ENCODE assay signal across 9 mouse cellular contexts in genomic region chr4:72139475-72140120, GRCm38 (mm10).
DNase-seq lines count a peak whose midpoint lies in the region; ATAC-seq lines count a peak whose summit lies in the region.
"Had no signal": no experiment of that assay in that cellular context is flagged by ENCODE, and none has a peak within 500 bp of the region (broad histone marks: within the 10 kb centered on the region; RNA-seq: fewer than 3 reads in every experiment).

No protein-coding gene starts in this region.

- H3K4me3 ChIP-seq in heart, embryonic 13.5 days = no peak overlapping the region
- H3K4me3 ChIP-seq in hindbrain, embryonic 16.5 days (ENCODE audit: low read length) = no peak overlapping the region
- H3K4me3 ChIP-seq in liver, embryonic 11.5 days (ENCODE audit: low read depth, low read length) = no peak overlapping the region
- H3K4me3 ChIP-seq: myocyte had no signal

- peaks cover 48% of the 10 kb centered on the region for H3K36me3 ChIP-seq in heart, embryonic 13.5 days
- H3K36me3 ChIP-seq in hindbrain, embryonic 16.5 days (ENCODE audit: control insufficient read depth, insufficient read depth, low read length) = peaks cover 9% of the 10 kb centered on the region
- peaks cover 18% of the 10 kb centered on the region for H3K36me3 ChIP-seq in liver, embryonic 11.5 days (ENCODE audit: control insufficient read depth, insufficient read depth, low read length)

- whole genome bisulfite sequencing in heart, embryonic 13.5 days = 43% methylated on average over 11 of the region's 11 CpGs
- 44% methylated on average over 11 of the region's 11 CpGs for WGBS in hindbrain, embryonic 16.5 days
- 87% methylated on average over 11 of the region's 11 CpGs for WGBS in liver, embryonic 11.5 days

- no peak overlapping the region for H3K4me2 ChIP-seq in heart, embryonic 13.5 days
- H3K4me2 ChIP-seq in hindbrain, embryonic 16.5 days (ENCODE audit: low read length) = no peak overlapping the region
- no peak overlapping the region for H3K4me2 ChIP-seq in liver, embryonic 11.5 days

- H3K9me3 ChIP-seq in heart, embryonic 13.5 days = no peaks in the 10 kb centered on the region
- H3K9me3 ChIP-seq in hindbrain, embryonic 16.5 days (ENCODE audit: control insufficient read depth, low read length) = no peaks in the 10 kb centered on the region
- H3K9me3 ChIP-seq in liver, embryonic 11.5 days (ENCODE audit: control insufficient read depth, low read length) = no peaks in the 10 kb centered on the region

- H3K4me1 ChIP-seq in heart, embryonic 13.5 days = peaks cover 19% of the 10 kb centered on the region
- H3K4me1 ChIP-seq in hindbrain, embryonic 16.5 days (ENCODE audit: control insufficient read depth, insufficient read depth, low read depth, low read length) = peaks cover 3% of the 10 kb centered on the region; the same call in 1 of the 2 replicates
- no peaks in the 10 kb centered on the region for H3K4me1 ChIP-seq in liver, embryonic 11.5 days (replicated peaks; ENCODE audit: control insufficient read depth, insufficient read depth, low read length)

- H3K9ac ChIP-seq in heart, embryonic 13.5 days = no peak overlapping the region
- no peak overlapping the region for H3K9ac ChIP-seq in hindbrain, embryonic 16.5 days (ENCODE audit: low read depth, low read length)
- H3K9ac ChIP-seq in liver, embryonic 11.5 days (ENCODE audit: low read depth, low read length) = no peak overlapping the region

- intact Hi-C loops in heart, postnatal 25 days (cut with DNase I) = no loop called here

- H3K27me3 ChIP-seq in heart, embryonic 13.5 days (replicated peaks) = 0 out of 2 replicates have a peak, but pooled peaks cover 4% of the 10 kb centered on the region
- no peaks in the 10 kb centered on the region for H3K27me3 ChIP-seq in hindbrain, embryonic 16.5 days (replicated peaks; ENCODE audit: control insufficient read depth, insufficient read depth, low read length)
- H3K27me3 ChIP-seq in liver, embryonic 11.5 days (replicated peaks; ENCODE audit: control insufficient read depth, insufficient read depth, low read length) = no peaks in the 10 kb centered on the region

- no peak for DNase-seq in heart, postnatal 25 days (ENCODE audit: low spot score)
- DNase-seq in right cerebral cortex, adult 18-20 months = peak; percentile 13
- no peak for DNase-seq in right cerebral cortex, adult 2 months (ENCODE audit: low spot score in 2 of 2)
- DNase-seq in liver, embryonic 11.5 days (ENCODE audit: low spot score) = no peak
- no peak for DNase-seq in kidney, adult 8-10 months
- no peak for DNase-seq in kidney, adult 9 months

- peak; percentile 42; the same call in 1 of the 2 replicates for ATAC-seq in heart, embryonic 13.5 days (ENCODE audit: extremely low read depth, insufficient number of reproducible peaks, low FRiP score, low TSS enrichment)
- ATAC-seq in hindbrain, embryonic 16.5 days = peak; percentile 90
- ATAC-seq in liver, embryonic 11.5 days (replicated peaks; ENCODE audit: low FRiP score) = no peak

- no peak overlapping the region for H3K27ac ChIP-seq in heart, embryonic 13.5 days (replicated peaks)
- H3K27ac ChIP-seq in hindbrain, embryonic 16.5 days (ENCODE audit: low read depth, low read length) = no peak overlapping the region
- no peak overlapping the region for H3K27ac ChIP-seq in liver, embryonic 11.5 days (ENCODE audit: low read depth, low read length)
